ENCODE assay signal across 18 mouse cellular contexts in the genomic region with DNA sequence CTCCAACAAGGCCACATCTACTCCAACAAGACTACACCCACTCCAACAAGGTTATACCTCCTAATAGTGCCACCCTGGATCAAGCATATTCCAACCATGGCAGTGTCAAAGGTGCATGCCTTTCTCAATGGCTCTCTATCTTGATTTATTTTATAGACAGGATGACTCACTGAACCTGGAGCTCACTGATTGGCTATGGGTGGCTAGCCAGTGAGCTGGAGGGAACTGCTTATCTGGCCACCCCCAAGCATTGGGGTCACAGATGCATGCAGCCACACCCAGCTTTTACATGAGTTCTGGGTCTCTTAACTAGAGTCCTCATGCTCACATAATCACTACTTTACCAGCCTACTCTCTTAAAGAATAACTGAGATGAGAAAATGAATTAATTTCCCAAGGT. TPM values are rescaled to one million over a fixed set of nuclear protein-coding genes. Genes with fewer than 3 reads are reported as not detected.
DNase-seq lines count a peak whose midpoint lies in the region; ATAC-seq lines count a peak whose summit lies in the region.
"Had no signal": no experiment of that assay in that cellular context is flagged by ENCODE, and none has a peak within 500 bp of the region (broad histone marks: within the 10 kb centered on the region; RNA-seq: fewer than 3 reads in every experiment).

No protein-coding gene starts in this region.

- H3K27me3 ChIP-seq in kidney, embryonic 16.5 days (ENCODE audit: insufficient read depth, low read length): no peaks in the 10 kb centered on the region
- no peaks in the 10 kb centered on the region; the same call in 1 of the 2 replicates for H3K27me3 ChIP-seq in midbrain, embryonic 10.5 days (ENCODE audit: low read depth, poor library complexity, severe bottlenecking)
- H3K27me3 ChIP-seq: heart, embryonic 15.5 days; hindbrain, embryonic 12.5 days; neural tube, embryonic 13.5 days had no signal

- H3K9ac ChIP-seq in kidney, embryonic 16.5 days (replicated peaks; ENCODE audit: low read length): no peak overlapping the region
- H3K9ac ChIP-seq: forebrain, embryonic 12.5 days; heart, embryonic 15.5 days; hindbrain, embryonic 12.5 days; neural tube, embryonic 13.5 days had no signal

- no peaks in the 10 kb centered on the region for H3K36me3 ChIP-seq in kidney, embryonic 16.5 days (ENCODE audit: insufficient read depth, low read length)
- no peaks in the 10 kb centered on the region for H3K36me3 ChIP-seq in midbrain, embryonic 10.5 days
- H3K36me3 ChIP-seq: forebrain, embryonic 12.5 days; heart, embryonic 15.5 days; hindbrain, embryonic 12.5 days; neural tube, embryonic 13.5 days had no signal

- DNase-seq in kidney, postnatal 14 days: no peak
- DNase-seq in c-Kit-positive CD71-negative TER-119-negative erythroid progenitor cells, embryonic 14.5 days (ENCODE audit: low read depth): peak; percentile 9
- peak; percentile 70 for DNase-seq in large intestine, adult 2 months (ENCODE audit: low read depth, low spot score)
- no peak for DNase-seq in spleen, adult 18-20 months
- no peak for DNase-seq in midbrain, embryonic 10.5 days (ENCODE audit: low spot score)
- DNase-seq in gastrocnemius, adult 18-20 months (ENCODE audit: low spot score): no peak
- DNase-seq: adrenal gland, adult 2 months; cerebellum, adult 9-10 months; lung, adult 2 months had no signal

- H3K4me2 ChIP-seq in kidney, embryonic 16.5 days (replicated peaks; ENCODE audit: low read depth, low read length): no peak overlapping the region
- H3K4me2 ChIP-seq: forebrain, embryonic 12.5 days; heart, embryonic 15.5 days; hindbrain, embryonic 12.5 days; neural tube, embryonic 13.5 days had no signal

- peak overlapping the region; percentile 59; the same call in 1 of the 2 replicates for H3K27ac ChIP-seq in kidney, embryonic 16.5 days (ENCODE audit: low read length)
- no peak overlapping the region for H3K27ac ChIP-seq in midbrain, embryonic 10.5 days (replicated peaks)
- H3K27ac ChIP-seq: heart, embryonic 15.5 days; hindbrain, embryonic 12.5 days; neural tube, embryonic 13.5 days had no signal

- ATAC-seq in kidney, embryonic 16.5 days (ENCODE audit: low FRiP score, low TSS enrichment): no peak
- peak; percentile 82 for ATAC-seq in megakaryocyte progenitor cell, adult 5-6 weeks (replicated peaks; ENCODE audit: poor library complexity)

- H3K4me1 ChIP-seq in kidney, embryonic 16.5 days (ENCODE audit: insufficient read depth, low read length): peaks cover 23% of the 10 kb centered on the region
- peaks cover 16% of the 10 kb centered on the region for H3K4me1 ChIP-seq in midbrain, embryonic 10.5 days
- H3K4me1 ChIP-seq: megakaryocyte, embryonic 14.5 days had no signal

- no peak overlapping the region for H3K4me3 ChIP-seq in kidney, embryonic 16.5 days (ENCODE audit: low read length)
- H3K4me3 ChIP-seq in midbrain, embryonic 10.5 days: no peak overlapping the region
- H3K4me3 ChIP-seq: forebrain, embryonic 12.5 days; heart, embryonic 15.5 days; hindbrain, embryonic 12.5 days; megakaryocyte, embryonic 14.5 days; neural tube, embryonic 13.5 days had no signal

- no peaks in the 10 kb centered on the region for H3K9me3 ChIP-seq in kidney, embryonic 16.5 days (ENCODE audit: low read length)
- no peaks in the 10 kb centered on the region for H3K9me3 ChIP-seq in midbrain, embryonic 10.5 days (replicated peaks)
- H3K9me3 ChIP-seq: forebrain, embryonic 12.5 days; heart, embryonic 15.5 days; hindbrain, embryonic 12.5 days; megakaryocyte, embryonic 14.5 days; neural tube, embryonic 13.5 days had no signal

RNA-seq across cellular contexts. Expression of gene Stmnd1, which starts 5.7 kb away (rescaled TPM):
- polyA plus RNA-seq in kidney, embryonic 16.5 days (2015; fragmentation: Nextera tagmentation; extraction: Ambion mirVana): 0.19 and 0.30 TPM in 2 replicates
- polyA plus RNA-seq in large intestine, adult 2 months (2012; rRNA removed): 0.08 and 0.27 TPM in 2 replicates
- not detected in 2 replicates for total RNA-seq in megakaryocyte progenitor cell, adult 5-6 weeks (2015)
- total RNA-seq in megakaryocyte progenitor cell, adult 5-6 weeks (2017): not detected in 2 replicates
- polyA plus RNA-seq in midbrain, embryonic 10.5 days (2016; fragmentation: Nextera tagmentation; extraction: Ambion mirVana): not detected in 2 replicates
- not detected for total RNA-seq in gastrocnemius, adult 18-20 months (2021)
- total RNA-seq: adrenal gland, adult 2 months; granulocyte monocyte progenitor cell, adult 5-6 weeks; left cerebral cortex, postnatal 25 days had no signal
- polyA plus RNA-seq: adrenal gland, adult 2 months; forebrain, embryonic 12.5 days; hindbrain, embryonic 12.5 days had no signal

Comparison
In these comparisons a context has a peak if more than half of its experiments do, and no peak if none do; other contexts are left out.
1. DNase-seq: peak in c-Kit-positive CD71-negative TER-119-negative erythroid progenitor cells, embryonic 14.5 days (single experiment) and large intestine, adult 2 months (single experiment); none in kidney, postnatal 14 days (single experiment), spleen, adult 18-20 months (0 of 2), midbrain, embryonic 10.5 days (single experiment) and gastrocnemius, adult 18-20 months (single experiment).